Mouse (Mus musculus): ENCODE measurements around the gene Srebf2.

Srebf2 gene

DNA sequence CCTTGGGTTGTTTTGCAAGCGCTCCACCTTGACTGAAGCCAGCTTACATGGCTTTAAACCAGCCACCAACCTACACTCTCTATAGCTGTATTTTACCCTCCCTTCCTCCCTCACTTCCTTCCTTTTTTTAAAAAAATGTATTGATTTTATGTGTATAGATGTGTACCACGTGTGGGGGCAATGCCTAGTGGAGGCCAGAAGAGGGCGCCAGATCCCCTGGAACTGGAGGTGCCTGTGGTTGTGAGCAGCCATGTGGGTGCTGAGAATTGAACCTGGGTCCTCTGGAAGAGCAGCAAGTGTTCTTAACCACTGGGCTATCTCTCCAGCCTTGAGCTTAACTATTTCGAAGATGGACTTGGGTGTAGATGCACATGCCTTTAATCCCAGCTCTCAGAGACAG is 35.3 kb downstream of the Srebf2 start:
- DNase-seq (ENCODE audit: low spot score) = no peak

DNA sequence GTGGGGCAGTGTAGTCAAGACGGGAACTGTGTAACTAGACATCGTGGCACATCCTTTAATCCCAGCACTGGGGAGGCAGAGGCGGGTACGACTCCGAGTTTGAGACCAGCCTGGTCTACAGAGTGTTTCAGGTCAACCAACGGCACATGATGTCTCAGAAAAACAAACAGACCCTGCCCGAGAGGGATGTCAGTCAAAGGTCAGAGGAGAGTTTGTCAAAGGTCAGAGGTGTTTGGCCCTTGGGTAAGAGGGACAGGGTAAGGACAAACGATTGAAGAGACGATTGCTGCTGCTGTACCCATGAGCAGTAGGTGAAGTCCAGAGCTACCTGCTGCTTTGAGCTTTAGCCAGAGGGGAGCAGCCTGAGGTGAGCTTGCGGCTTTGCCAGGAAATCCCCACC is 36.6 kb downstream of the Srebf2 start:
- no peak for DNase-seq (ENCODE audit: low spot score)

DNA sequence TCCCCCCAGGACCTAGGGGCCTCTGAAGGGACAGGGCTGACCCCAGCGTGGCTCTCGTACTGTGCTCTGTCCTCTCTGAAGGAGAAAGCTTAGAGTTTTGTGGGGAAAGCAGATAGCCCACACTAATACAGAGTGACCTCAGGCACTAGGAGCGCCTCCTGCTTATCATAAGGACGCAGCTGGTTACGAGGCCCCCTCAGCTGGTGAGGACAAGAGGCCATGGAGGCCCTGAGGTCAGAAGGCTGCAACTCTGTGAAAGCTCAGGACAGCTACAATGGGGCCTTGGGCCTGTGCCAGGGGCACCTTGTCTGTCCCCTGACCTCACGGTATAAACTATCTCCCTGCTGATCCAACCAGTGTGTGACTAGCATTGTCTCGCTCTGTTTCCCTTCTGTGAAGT is 37.2 kb downstream of the Srebf2 start:
- peak; percentile 46 for DNase-seq (ENCODE audit: low spot score)

DNA sequence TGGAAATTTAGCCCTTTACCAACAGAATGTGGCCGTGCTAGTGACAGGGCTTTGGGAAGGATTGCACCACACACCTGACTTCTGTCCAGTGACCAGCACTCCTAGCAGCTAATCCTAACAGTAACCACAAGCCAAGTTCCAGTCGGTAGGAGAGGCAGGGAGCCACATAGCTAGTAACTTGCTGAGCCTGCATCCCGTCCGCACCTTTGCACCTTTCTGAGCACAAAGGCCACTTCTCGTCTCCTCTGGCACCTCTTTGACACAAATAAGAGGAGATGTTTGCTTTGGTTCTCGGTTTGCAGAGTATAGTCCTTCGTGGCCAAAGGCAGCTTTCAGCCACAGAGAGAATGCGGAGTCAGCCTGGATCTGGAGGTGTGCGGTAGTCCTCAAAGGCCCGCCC is 37.7 kb downstream of the Srebf2 start:
- no peak for DNase-seq (ENCODE audit: low spot score)

DNA sequence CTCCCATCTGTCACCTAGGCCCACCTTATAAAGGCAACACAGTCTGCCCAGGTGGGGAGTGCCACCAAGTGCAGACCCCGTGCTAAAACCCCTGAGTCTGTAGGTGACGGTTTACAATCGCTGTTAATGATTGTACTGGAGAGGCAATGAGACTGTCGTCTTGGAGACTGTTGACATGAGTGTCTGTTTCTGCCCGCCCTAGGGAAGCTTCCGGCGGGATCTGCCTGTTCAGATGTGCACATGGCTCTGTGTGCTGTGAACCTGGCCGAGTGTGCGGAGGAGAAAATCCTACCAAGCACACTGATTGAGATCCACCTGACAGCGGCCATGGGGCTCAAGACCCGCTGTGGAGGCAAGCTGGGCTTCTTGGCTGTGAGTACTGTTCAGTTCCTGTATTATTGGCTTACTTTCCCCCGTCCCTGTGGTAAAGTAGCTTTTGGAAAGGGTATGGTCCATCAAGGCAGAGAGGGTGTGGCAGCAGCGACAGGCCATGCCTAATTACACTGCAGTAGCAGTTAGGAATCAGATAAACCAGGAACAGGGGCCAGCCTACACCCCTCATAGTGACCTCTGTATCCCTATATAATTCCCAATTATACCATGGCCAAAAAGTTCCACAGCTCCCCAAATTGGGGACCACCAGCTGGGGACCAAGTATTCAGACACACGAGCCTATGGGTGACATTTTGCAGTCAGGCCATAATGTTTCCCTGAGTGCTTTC is 38.2 kb downstream of the Srebf2 start:
- no peak for DNase-seq (ENCODE audit: low spot score)

DNA sequence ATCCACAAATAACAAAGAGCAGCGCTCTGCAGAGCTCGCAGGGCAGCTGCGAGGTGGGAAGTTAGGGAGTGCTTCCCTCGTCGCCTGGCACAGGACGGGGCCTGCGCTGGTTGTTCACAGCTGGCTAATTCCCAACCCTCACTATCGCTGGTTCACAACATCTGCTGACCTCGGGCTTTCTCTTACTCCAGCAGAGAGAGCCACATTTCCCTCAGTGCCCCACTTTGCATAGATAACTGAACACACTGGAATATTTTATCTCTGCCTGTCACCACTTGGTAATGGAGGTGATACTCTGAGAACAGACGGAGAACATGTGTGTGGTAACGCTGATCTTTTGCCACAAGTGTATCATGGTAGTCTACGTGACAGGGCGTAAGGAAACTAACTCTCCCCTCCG is 39.1 kb downstream of the Srebf2 start:
- no peak for DNase-seq (ENCODE audit: low spot score)

DNA sequence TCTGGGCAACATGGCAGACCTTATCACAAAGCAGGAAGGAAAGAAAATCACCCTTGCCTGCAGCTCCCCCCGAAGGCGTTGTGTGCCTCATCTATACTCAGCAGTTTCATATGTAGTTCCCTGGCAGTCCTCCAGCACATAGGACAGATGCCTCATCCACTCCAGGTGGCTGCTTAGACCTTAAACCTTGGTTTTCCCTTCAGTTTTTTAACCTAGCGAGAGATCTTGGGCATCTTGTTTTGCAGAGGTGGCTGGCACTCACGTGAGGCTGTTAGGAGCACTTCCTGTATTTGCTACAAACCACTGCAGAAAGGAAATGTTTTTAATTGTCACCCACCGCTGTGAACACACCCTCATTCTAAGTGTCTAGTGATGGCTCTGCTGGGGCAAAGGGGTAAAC is 40.0 kb downstream of the Srebf2 start:
- no peak for DNase-seq (ENCODE audit: low spot score)

DNA sequence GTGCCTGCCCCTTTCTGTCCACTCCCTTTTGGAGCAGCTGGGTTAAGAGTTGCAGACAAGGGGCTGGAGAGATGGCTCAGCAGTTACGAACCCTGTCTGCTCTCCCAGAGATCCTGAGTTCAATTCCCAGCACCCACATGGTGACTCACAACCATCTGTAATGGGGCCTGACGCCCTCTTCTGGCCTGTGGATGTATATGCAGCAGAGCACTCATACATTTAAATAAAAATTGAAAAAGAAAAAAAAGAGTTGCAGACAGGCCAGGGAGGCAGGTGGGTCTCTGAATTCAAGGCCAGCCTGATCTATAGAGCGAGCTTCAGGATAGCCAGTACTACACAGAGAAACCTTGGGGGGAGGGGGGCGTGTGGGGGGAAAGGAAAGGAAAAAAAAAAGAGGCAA is 40.4 kb downstream of the Srebf2 start:
- no peak for DNase-seq (ENCODE audit: low spot score)

DNA sequence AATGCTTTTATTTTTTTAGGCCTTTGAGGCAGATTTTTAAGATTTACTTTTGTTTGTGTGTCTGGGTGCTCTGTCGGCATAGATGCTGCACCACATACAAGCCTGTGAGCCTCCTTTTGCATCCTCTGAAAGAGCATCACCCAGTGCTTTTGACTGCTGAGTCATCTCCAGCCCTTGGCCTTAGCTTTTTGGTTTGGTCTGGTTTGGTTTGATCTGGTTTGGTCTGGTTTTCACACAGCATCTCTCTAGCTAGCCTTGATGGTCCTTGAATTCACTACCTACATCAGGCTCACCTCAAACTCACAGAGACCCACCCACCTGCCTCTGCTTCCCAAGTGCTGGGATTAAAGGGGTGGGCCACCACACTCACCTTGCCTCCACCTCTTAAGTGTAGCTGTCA is 40.9 kb downstream of the Srebf2 start:
- no peak for DNase-seq (ENCODE audit: low spot score)

DNA sequence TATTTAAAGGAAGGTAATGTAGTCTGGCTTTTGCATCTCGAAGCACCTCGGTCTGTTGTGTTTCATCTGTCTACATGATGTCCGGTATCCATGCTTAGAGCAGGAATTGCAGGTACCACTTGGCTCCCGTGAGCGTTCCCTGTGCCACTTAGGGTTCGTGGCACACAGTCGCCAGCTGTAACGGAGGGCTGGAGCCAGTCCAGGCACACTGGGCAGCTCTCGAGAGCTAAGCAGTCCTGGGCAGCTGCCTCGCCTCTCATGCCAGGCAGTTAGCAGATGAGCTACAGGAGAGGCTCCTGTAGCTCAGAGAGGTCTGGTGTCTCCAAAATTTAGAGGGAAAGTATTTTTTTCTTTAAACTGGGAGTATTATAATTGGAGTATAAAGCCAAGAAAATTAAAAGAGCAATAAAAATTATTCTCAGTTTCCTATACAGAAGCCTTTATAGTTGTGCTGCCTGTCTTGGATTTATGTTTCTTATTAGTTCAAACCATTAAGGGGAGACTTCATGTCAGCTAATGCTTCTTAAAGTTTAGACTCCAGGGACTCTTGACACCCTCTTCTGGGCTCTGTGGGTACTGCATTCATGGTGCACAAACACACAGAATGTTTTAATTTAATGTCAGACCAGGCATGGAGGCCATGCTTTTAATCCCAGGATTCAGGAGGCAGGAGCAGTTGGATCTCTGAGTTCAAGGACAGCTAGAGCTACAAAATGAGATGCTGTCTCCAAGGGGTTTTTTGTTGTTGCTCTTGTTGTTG is 41.7 kb downstream of the Srebf2 start:
- DNase-seq (ENCODE audit: low spot score) = no peak

DNA sequence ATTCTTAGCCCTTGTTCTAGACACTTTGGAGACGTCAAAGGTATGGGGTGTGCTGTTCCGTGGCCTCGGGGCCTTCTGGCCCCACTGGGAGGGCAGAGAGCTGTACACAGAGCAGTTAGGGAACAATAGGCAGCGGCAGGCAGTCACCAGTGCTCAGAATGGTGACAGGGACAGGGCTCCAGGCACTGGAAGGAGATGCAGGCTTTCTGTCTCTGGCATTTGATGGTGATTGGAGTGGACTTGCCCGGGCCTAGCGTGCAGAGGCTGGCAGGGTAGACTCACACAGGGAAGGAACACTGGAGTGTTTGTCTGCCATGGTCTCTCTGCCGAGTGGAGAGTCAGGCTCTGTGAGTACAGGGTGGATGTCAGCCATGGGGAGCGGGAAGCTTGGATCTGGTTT is 45.6 kb downstream of the Srebf2 start:
- no peak for DNase-seq (ENCODE audit: low spot score)

DNA sequence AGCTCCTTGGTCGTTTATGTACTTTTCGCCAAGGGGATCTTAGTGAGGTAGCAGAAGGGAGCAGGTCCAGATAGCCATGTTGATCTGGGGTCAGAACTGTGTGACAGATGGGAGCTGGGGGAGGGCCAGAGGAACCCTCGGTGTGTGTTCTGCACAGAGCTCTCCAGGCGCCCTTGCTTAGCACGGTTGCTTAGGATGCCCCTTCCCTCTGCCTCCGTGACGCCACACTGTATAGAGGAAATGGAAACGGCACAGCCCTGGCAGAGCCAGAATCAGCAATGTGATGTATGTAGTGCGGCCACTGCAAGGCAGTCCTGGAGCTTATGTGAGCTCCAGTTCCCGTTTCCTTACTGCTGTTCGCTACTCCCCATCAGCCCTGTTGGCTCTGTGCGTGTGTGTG is 49.3 kb downstream of the Srebf2 start:
- DNase-seq (ENCODE audit: low spot score) = no peak

DNA sequence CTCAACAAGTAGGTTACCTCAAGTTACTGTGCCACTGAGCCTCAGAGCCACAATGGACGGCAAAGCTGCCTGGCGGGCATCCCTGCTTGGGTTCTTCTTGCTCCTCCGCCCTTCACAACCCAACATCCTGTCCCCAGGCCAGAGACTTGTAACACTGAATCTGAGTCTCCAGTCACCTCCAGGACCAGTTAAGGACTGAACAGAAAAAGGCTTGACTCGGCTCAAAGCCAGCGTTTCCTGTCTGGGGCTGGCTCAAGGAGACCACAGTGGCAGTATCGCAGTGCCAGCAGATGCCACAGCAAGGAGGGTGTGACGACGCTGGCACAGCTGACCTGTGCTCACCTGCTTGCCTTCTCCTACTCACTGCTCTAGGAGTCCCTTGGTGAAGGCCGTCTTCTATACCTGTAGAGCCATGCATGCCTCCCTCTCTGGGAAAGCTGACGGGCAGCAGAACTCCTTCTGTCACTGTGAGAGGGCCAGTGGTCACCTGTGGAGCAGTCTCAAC is 50.3 kb downstream of the Srebf2 start:
- no peak for DNase-seq (ENCODE audit: low spot score)

DNA sequence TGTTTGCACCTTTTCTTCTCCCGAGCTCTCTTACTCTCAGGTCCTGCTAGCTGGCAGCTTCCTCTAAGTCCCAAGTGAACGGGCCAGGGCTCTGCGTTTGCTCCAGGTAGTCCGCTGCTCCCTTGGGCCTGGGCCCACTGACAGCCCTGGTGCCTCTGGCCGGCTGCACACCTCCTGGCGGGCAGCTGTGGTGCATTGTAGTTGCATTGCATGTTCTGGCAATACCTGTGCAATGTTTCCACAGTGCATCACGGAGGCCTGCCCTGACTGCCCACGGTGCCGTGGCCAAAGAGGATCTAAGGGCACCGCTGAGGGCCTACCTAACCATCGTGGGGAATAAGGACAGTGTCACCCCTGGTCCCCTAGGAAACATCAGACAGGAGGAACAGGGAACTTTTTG is 51.0 kb downstream of the Srebf2 start:
- no peak for DNase-seq (ENCODE audit: low spot score)

DNA sequence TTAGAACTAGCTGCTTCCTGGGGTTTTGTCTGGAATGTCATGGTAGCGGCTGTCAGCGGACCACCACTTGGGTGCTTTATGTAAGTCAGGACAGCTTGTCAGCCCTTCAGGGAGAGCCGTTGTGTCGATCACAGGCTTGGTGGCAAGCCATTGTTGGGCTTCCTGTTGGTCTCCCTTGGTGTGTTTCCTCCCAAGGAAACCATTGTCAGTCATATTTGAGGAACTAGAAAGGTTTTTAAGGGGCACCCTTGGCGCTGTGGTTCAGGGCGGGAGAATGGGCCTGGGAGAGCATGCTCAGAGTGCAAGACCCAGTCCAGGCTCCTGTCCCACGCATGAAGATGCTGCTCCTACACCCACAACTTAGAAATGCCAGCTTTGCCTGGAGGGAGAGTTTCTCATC is 51.4 kb downstream of the Srebf2 start:
- no peak for DNase-seq (ENCODE audit: low spot score)

DNA sequence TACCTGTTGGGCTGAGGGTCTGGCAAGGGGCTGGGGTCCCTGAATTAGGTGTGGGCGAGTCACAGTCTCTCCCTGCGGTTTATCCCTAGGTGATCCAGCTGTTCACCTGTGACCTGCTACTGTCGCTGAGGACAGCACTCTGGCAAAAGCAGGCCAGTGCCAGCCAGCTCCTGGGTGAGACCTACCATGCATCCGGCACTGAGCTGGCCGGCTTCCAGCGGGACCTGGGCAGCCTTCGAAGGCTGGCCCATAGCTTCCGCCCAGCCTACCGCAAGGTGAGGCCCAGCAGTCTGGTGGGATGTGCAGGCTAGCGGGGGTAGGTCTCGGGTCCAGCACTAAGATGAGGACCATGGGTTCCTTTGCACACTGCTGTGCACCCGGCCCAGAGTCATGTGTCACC is 52.6 kb downstream of the Srebf2 start:
- no peak for DNase-seq (ENCODE audit: low spot score)

DNA sequence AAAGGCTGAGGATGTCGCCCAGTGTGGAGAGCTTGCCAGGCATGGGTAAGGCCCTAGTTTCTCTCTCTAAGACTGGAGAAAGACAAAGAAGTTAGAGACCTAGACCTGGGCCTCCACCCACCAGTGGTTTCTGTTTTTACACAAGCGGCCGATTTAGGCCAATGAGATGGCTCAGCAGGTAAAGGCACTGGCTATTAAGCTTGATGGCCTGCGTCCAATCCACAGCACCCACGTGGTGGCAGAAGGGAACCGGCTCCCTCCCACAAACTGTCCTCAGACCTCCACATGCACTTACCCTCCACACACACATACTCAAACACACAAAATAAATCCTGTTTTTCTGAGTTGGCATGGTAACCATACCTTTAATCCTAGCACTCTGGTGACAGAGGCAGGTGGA is 55.1 kb downstream of the Srebf2 start:
- DNase-seq (ENCODE audit: low spot score) = no peak

DNA sequence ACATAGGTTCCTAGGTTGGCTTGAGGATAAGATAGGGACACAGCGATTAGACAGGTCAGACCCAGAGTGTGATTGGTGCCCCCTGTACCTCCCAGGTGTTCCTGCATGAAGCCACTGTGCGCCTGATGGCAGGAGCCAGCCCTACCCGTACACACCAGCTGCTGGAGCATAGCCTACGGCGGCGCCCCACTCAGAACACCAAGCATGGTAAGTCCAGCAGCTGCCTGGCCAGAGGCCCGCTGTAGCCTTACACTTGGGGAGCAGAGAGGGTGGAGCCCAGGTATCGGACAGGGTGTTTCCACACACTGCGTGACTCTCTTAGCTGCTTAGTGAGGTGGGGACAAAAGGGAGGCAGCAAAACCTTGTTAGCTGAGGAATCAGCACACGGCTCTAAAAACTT is 56.1 kb downstream of the Srebf2 start:
- DNase-seq (ENCODE audit: low spot score) = no peak

DNA sequence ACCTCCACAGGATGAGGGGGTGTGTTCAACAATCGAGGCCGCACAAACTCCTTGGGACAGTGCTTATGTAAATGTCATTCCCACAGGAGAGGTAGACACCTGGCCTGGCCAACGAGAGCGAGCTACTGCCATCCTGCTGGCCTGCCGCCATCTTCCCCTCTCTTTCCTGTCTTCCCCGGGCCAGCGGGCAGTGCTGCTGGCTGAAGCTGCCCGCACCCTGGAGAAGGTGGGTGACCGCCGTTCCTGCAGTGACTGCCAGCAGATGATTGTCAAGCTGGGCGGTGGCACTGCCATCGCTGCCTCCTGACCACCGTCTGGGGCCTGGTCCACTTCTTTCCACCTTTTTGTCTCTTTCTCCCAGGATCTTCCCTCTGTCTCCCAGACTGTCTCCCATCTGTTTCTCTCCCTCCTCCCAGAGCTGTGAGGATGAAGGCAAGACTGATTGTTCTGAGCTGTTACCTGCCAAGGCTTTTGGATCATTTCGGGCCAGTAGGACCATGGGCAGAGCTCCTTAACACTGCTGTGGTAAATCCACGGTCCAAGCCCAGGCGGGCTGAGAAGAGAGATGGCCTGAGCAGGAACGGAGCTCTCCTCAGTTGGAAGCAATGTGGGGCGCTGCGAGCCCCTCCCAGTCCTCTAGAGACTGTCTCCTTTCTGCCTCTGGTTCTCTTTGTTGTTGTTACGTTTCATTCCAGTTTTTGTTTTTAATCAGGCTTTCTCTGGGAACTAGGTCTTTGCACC is 56.8 kb downstream of the Srebf2 start:
- no peak for DNase-seq (ENCODE audit: low spot score)

DNA sequence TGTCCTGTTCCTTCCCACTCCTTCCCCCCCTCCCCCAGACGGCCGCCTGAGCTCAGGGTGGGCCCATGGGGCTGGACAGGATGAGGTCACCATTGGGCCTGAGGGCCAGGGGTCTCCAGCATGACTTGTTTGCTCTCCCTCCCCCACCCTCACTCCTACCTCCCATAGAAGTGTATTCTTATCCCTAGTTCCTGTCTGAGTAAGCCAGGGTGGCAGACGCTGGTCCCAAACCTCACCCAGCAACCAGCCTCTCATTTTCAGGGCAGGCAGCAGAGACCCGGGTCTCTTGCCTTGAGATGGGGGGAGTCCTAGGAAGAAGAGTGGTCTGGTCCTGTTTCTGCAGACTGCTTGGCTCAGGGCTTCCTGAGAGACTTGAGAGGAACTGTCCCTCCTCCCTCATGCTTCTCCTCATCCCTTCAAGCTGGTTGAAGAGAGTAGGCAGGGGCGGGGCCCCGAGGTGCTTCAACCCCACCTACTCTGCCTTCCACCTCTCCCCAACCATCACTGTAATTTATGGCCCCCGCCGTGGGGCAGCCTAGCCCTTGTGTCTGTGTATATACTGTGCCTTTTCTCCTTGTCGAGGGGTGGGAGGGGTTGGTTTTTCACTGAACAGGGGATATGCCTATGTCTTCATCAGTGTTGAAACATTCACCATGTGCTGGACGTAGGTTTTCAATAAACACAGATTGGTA is 57.8 kb downstream of the Srebf2 start:
- DNase-seq (ENCODE audit: low spot score) = no peak

DNA sequence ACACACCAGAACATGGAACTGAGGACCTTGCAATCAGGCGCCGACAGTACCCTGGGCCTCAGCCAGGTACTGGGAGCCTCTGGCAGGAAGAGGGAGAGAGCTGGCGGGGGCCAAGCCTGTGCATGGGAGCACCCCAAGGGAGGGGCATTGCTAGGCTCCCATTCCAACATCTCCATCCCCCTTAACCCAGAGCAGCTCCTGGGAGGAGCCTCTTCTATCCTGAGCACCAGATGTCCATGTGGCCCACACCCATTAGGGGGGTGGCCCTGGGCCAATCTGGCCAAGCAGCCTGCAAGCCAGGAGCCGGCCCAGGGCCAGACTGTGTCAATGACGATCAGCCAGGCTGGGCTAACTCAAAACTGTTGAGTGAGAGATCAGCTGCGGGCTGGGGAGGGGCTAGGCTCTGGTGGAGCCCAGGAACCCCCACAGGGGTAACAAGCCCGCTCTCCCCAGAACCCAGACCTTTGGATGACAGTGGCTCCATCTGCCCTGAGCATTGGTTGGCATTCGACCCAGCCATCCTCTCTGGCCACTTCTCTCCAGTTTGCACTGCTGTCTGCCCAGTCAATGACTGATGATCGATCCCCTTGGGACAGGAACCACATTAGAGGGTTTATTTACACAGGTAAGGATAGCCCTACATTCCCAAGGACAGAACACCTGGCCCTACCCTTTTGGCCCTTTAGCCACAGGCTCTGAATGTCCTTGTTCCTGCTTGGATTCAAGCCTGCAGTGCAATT is 59.6 kb downstream of the Srebf2 start:
- DNase-seq (ENCODE audit: low spot score) = no peak

DNA sequence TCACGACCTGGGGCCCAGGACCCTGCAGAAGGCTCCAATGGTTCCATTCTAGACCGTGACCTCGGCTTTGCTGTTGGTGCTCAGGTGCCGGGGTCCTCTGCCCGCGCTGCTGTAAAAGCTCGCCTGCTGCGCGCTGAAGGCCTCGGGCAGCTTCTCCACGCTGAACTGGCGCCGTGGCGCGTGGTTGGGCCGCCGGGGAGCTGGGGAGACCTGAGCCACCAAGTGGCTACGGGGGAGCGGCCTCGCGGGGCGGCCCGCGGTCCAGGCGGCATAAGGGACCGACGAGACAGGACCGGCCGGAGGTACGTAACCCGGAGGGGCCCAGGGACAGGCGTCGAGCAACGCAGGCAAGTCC is 60.1 kb downstream of the Srebf2 start:
- no peak for DNase-seq (ENCODE audit: low spot score)
